Mouse (Mus musculus): Measurements from ENCODE around the gene Asb17.
"Not testable (repeated sequence)": the region's sequence is repeated elsewhere in the genome, so short reads cannot be mapped to it uniquely, and the experiment has no call there.

The Asb17 gene

DNA sequence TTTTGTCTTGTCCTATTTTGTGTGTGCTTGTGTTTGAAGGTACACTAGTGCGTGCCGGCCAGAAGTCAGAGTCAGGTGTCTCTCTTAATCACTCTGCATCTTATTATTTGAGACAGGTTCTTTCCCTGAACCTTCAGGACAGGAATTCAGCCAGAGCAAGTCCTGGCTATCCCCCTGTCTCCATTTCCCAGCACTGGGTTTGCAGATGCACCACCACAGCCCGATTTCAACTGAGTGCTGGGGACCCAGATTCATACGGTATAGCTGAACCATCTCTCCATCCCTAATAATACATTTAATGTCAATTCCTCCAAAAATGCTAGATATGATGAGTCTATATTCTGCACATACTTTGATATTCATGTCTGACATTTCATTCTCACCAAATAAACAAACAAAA, 9.9 kb upstream of the Asb17 start:
- DNase-seq = no peak

DNA sequence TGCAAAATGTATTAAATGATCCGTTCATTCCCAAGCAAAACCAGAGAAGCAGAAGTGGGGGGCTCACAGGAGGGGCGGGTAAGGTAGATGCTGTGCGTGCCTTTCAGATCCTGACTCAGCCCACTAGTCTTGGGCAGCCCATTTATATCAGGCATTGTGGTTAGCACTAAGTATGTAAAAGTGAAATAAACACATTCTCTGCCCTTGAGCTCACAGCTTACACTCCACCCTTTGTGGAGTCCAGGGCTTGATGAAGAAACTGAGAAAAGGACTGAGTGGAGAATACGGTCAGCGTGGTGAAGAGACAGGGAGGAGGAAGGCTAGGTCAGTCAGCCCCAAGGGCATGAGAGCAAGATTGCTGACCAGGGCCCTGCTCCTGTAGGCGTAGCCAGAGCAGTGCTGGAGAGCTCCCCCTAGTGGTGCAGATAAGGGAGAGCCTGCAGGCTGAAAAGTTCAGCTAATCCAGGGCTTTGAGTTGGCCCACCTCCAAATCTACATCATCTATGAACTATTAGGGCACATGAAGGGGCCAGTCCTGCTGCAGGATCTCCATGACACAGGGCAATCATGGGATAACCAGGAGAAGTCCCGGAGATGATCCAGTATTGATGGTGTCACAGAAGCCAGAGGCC, 8.4 kb upstream of the Asb17 start:
- DNase-seq = peak; percentile 66

DNA sequence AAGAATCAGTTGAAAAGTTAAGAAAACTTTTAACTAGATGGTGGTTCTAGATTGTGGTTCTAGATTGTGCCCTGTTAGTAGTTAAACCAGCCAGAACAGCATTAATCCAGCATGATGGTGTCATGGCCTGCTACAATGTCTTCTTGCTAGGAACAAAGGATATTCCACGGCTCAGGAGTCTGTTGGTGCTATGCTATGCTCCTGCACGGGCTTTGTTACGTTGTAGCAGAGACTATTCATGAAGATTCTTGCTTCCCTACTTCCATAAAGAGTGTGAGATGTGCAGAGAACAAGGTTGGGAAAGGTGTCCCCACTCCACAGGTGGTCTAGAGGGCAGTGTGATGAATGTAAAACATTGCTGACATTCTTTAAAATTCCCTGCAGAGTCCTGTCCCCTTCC, 7.7 kb upstream of the Asb17 start:
- no peak for DNase-seq

DNA sequence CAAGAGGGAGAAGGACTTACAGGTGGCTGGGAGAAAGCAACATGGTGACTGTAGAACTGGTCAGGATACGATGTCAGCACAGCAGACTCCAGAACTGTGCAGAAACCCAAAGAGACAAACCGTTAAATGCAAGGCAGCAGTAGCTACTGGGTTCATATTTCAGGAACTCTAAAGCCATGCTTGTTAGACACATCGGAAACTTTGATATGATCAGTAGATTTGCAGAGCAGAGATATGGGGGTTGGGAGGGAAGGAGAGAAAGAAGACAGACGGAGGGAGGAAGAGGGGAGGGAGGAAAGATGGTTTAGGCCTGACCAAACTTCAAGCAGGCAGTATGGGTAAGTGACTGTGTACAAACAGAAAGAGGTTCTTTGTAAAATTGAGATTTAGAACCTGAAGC, 6.4 kb upstream of the Asb17 start:
- DNase-seq = no peak

DNA sequence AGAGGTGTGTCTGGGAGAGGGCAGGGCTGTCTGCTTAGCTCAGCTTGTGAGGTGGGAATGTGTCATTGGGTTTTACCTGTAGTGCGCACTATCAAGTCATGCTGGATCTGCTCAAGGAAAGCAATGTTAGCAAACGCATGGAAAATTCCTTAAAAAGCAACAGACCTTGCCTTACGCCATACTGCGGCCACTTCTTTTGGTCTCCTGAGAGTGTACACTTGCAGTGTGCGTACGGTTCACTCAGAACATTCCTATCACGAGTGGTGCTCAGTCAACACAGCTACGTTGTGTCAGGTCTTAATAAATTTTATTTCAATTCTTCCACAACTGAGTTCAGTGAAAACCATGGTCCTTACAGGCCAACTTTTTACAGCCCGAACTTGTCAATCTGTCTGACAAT, 748 bp downstream of the Asb17 start:
- DNase-seq = no peak

DNA sequence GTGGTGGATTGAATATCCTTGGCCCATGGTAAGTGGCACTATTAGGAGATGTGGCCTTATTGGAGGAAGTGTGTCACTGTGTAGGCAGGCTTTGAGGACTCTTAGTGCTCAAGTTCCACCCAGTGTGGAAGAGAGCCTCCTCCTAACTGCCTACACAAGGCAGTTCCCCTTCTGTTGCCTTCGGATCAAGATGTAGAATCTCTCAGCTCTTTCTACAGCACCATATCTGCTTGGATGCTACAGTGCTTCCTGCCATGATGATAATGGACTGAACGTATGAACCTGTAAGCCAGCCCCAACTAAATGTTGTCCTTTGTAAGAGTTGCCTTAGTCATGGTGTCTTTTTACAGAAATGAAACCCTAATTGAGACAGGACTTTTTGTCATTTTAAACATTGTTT, 1.5 kb downstream of the Asb17 start:
- no peak for DNase-seq

DNA sequence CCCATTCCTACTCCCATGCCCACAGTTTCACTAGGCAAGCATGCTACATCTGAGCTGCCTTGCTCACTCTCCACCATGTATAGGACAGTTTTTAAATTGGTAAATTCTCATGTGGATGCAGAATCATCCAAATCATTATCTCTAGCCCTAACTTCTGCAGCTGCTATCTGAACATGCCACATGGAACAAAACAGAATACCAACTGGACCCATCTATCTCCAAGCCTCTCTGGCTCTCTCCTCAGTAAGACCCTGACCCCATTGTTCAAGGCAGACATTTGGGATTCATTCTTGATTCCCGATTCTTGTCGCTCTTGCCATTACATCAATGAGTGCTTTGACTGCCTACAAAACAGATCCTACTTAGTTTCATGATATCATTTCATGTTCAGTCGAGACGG, 2.1 kb downstream of the Asb17 start:
- DNase-seq = no peak

DNA sequence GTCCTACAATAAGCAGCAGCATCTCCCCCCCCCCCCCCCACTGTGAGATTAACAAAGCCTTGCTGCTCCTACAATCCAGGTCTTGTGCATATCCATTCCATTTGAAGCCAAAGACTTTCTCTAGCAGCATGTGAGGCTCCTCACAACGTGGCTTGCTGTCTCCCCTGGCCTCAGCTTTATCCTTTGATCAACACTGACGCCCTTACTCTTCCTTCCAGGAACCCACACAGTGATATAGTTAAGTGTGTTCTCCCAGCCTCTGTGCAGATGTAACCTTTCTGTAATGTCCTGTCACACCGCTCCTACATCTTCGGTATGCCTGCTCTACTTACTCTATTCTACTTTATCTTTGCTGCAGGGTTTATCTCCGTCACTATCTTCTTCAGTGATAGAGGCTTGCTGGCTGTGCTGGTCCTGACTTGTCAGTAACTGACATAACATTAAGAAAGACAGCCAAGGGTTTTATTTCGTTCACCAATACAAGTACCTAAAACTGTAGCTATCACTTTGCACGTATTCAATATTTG, 3.3 kb downstream of the Asb17 start:
- DNase-seq = no peak

DNA sequence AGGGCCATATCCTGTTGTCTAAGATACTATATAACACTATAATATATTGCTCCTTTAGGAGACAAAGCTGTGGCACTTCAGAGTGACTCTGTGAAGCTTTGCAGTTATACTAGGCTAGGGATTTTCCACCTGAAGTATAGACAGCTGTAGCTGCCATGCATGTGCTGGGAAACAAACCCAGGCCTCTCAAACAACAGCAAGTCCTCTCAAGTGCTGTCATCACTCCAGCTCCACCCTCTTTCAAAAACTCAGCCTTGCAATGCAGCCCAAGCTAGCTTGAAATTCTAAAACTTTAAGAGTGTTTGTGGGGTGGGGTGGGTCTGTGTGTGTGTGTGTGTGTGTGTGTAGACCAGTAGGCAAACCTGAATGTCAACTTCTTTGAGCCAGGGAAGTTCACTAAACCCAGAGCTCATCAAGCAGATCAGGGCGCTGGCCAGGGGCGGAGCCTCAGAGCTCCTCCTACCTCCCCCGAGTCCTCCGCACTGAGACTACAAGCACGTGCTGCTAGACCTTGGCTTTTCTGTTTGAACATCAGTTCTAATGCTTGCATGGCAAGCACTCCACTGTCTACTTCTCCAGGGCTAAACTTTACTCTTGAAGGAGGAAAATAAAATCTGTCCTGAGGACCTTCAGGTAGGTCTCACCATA, 5.5 kb downstream of the Asb17 start:
- peak; percentile 18 for DNase-seq

DNA sequence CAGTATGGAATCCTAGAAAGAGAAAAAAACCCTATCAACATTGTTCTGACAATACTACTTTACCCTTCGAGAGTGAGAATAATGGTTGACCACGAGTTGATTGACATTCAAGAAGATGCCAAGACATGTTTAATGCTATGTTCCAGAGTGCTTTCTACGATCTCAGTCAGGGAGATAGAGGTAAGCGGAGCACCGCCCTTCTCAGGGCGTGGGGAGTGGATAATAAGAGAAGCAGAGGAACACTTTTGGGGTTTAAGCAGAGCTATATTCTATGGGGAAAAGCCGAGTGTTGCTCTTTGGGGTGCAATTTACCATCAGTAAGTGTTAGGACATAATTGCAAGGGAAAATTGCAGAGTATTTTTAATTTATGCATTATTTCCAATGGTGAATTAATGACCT, 6.8 kb downstream of the Asb17 start:
- no peak for DNase-seq

DNA sequence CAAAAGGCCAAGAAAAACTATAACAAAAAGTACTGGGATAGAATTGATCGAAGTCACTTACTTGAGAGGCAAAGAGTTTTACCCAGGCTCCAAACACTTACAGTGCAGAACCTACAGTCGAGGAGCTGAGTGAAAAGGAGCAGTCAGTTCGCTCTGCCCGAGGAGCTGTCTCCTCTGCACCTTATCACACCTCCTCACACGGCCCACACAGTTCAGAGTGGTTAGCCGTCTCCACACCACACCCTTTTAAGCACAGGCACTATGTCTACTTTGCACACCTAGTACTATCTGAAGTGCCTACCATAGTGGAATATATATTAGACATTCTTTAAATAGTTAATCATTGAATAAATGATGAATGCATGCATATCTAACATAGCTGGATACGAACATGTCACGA, 8.3 kb downstream of the Asb17 start:
- no peak for DNase-seq

DNA sequence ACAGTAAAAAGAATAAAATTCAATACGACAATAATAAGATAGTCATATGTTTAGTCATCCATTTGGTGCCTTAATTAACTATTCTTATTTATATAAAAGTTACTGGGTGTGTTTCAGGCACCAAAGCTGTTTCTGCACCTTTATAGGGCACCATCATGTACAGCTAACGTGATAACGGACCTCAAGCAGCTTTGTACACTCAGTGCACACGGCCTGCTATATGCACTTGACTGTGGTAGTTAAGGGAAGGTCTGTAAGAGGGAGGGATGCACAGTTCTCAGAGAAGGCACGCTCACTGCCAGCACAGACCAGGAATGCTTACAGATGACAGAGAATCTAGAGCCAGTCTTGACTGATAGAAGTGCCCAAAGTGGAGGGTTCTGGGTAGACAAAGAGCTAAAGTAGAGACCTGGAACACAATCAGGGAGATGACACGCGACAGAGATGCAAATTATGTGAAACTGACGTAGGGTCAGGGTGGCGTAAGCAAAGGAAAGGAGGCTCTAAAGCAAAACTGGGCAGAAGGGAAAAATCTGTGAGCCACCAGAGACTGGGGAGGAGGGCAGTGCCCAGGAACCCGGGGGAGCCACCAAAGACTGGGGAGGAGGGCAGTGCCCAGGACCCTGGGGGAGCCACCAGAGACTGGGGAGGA, 14.5 kb downstream of the Asb17 start:
- DNase-seq = no peak

DNA sequence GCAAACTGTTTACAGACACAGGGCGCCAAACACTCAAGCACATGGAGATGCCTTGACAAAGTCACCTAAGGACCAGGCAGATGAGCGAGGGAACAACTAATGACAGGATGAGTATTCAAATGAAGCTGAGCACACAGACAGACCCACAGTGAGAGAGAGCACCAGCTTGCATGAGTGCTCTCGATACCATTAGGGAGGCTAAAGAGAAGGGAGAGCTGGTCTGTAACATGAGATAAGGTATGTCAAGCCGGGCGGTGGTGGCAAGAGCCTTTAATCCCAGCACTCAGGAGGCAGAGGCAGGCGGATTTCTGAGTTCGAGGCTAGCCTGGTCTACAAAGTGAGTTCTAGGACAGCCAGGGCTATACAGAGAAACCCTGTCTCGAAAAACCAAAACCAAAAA, 16.4 kb downstream of the Asb17 start:
- DNase-seq = not testable (repeated sequence)

DNA sequence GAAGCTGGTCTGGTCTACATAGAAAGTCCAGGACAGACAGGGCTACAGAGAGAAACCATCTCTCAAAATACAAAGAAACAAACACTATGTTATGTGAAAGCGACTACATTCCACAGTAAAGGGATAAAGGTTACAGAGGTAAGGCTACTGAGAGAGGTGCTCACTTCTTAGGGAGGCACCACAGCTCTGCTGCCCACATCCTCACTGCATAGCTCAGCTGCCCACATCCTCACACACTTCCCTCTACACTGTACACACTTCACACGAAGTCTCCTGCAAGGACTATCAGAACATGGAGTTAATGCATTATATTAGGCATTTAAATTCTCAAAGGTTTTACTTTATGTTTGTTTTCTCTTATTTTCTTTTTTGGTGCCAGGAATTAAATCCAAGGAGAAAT, 19.8 kb downstream of the Asb17 start:
- DNase-seq = no peak

DNA sequence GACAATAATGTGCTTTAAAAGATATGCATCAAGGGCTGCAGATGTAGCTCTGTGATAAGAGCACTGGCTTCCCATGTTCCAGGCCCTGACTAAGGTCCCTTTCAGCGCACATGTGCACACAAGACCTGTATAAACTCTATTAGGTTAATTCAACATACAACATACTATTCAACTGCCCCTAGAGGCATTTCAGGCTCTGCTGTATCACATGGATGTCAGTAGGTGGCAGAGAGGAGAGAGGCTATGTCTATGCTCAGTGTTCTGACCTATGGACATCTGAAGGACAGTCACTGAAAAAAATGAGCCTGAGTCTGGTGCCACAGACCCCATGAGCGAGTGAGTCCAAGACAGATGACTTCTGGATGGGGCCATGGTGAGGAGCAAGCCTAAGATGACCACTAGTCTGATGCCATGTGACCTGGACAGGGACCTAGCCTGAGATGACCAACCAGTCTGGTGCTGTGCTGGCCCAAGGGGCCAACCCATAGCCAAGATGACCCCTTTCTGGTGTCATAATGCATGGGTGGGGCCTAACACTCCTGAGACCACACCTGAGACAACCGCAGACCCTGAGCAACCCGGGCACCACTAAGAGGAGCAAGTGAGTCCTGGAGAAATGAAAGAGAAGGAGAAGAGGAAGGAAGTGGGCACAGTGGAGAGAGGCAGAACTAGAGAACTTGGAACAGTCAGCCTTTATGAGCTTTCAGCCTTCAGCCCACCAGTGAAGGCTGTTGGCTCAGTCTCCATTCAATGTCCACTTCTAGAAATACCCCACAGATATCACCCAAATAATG, 20.8 kb downstream of the Asb17 start:
- no peak for DNase-seq

DNA sequence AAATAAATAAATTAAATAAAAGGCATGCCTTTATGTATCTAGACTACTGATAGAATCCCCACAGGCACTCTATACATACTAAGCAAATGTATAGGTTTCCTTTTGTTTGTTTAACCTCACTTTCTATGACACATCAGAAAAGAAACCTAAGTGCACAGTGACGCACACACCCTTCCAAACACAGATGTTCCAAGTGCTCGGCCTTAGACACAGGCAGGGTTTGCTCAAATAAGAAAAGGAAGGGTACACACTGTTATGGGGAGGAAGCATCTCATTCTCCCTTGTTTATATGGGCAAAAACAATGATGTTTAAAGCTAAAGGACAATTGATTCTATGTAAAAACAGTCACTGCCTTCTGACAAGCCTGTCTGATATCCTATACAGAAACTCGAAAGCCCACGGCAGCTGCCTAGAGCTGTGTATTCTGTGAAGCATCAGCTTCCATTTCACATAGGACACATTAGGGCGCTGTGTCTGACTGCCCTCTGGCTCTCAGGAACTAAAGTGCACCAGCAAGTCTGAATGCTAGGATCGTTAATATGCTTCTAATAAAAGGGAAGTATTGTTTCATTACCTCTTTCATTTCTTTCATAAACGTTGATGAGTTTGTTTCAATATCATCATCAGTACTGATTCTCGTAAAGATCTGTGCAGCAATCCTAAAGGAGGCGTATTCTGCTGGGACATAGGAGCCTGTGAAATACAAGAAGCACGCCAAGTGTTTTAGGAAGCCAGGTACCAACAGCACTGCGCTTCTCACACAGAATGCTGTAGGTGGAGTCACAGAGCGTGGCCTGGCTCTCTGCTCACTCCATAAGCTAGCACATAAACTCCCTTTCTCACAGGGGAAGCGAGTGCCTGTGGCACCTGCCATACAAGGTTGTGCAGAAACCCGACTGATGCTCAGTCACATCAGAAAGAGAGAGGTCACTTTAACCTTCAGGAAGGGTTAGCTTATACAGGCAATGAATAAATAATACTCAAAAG, 23.4 kb downstream of the Asb17 start:
- DNase-seq = no peak

DNA sequence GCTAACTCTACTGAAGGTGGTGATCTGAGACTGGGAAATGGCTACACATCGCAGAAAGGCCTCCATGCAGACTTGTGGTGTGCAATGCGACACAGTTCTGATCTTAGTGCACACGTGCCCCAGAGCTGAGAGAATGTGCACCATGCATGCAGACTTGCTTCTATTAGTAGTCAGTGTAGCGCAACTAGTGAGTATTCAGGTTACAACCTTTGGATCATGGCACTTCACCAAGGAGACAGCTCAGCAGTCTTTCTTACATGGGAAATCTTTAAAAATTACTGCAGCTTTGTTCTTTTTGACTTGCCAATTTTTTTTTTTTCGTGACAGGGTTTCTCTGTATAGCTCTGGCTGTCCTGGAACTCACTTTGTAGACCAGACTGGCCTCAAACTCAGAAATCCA, 27.4 kb downstream of the Asb17 start:
- DNase-seq = peak; percentile 69

DNA sequence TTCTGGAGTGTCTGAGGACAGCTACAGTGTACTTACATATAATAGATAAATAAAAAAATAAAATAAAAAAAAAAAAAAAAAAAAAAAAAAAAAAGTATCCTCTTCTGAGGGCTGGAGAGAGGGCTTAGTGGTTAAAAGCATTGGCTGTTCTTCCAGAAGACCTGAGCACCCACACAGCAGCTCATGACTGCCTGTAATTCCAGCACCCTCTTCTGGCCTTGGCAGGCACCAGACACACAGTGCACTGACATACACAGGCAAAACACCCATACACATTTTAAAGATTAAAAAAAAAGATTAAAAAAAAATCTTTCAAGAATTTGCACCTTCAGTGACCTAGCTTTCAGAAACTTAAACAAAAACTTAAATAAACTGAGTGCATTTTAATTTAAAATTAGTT, 42.3 kb downstream of the Asb17 start:
- DNase-seq = no peak

DNA sequence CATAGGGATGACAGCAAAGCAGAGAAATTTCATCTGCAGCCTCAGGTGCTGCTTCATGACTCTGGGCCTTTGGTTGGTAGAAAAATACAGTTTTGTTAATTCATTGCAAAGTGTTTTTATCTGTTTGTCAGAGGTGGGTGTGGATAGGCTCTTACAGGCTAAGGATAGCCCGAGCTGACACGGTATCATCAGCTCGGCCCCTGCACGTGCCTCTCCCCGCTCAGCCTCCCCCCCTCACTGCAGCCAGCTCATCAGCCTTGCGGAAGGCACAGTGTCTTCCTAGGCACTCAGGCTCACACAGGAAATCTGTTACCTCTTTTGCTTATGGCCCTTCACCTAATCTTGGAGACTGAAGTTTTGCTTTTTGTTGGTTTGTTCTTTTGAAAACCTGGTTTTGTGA, 44.1 kb downstream of the Asb17 start:
- no peak for DNase-seq

DNA sequence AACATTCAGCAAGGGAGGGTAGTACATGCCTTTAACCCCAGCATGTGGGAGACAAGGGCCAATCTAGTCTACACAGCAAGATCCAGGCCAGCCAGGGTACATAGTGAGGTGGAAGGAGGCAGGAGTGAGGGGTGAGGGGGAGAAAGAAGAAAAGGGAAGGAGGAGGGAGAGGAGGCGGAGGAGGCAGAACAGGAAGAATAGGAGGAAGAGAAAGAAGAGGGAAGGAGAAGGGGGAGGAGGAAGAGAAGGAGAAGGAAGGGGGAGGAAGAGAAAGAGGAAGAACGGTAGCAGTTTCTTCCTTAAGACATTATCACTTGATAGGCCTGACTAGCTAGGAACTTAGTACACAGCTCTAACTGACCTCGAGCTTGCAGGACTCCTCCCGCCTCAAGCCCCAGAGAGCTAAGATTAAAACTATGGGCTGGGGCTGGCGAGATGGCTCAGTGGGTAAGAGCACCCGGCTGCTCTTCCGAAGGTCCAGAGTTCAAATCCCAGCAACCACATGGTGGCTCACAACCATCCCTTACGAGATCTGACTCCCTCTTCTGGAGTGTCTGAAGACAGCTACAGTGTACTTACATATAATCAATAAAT, 45.3 kb downstream of the Asb17 start:
- no peak for DNase-seq

DNA sequence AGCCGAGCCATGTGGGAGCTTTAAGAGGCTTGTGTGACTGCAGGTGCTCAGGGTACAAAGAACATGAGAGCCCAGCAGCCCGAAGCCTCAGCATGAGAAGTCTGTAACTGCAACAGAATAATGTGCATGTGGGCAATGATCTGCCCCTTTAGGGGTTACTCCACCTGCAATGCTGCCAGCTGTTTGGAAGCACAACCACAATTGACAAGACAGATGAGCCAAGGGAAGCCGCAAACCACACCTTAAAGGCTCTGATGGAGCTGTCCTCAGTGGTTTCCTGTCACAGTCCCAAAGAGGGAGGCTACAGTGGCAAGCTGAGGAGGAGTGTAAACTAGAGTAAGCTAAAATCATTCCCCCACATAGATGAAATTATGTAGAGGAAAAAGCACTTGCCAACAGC, 51.4 kb downstream of the Asb17 start:
- no peak for DNase-seq

DNA sequence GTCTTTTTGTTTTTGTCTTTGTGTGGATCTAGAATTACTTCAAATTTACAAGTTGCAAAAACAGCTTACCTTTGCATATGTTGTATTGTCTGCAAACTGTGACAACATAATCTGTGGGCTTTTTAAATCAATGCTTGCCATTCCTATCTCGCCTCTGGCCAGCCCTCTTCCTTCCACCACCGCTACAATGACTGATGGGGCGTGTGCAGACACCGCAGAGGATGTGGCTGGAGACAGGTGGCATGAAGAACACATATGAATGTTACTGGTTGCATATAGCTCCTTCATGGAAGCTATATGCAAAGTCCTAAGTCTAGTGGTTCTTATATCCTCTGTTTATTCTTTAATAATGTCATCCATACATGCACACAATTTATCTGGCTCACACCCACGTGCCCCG, 53.2 kb downstream of the Asb17 start:
- DNase-seq = no peak
